9 mouse cellular contexts compared by ENCODE assay signal in genomic region chr1:74298996-74299395, GRCm38 (mm10). TPM values are rescaled to one million over a fixed set of nuclear protein-coding genes. Genes with fewer than 3 reads are reported as not detected.
DNase-seq lines count a peak whose midpoint lies in the region; ATAC-seq and TF ChIP-seq lines count a peak whose summit lies in the region.
"Had no signal": no experiment of that assay in that cellular context is flagged by ENCODE, and none has a peak within 500 bp of the region (broad histone marks: within the 10 kb centered on the region; RNA-seq: fewer than 3 reads in every experiment).

No protein-coding gene starts in this region.

- no peak overlapping the region for H3K9ac ChIP-seq in kidney, postnatal 0 days (ENCODE audit: low read depth, low read length)
- peak overlapping the region; percentile 48 for H3K9ac ChIP-seq in lung, embryonic 16.5 days (ENCODE audit: low read length)

- H3K4me1 ChIP-seq in kidney, postnatal 0 days (replicated peaks; ENCODE audit: insufficient read depth, low read length) = peaks cover 61% of the 10 kb centered on the region
- peaks cover 80% of the 10 kb centered on the region for H3K4me1 ChIP-seq in lung, embryonic 16.5 days (replicated peaks; ENCODE audit: control insufficient read depth, insufficient read depth, low read length)

- H3K4me2 ChIP-seq in kidney, postnatal 0 days (ENCODE audit: low read length) = no peak overlapping the region
- no peak overlapping the region for H3K4me2 ChIP-seq in lung, embryonic 16.5 days (ENCODE audit: low read depth, low read length)

- no peaks in the 10 kb centered on the region for H3K36me3 ChIP-seq in kidney, postnatal 0 days (ENCODE audit: insufficient read depth, low read length)
- no peaks in the 10 kb centered on the region for H3K36me3 ChIP-seq in lung, embryonic 16.5 days (ENCODE audit: control insufficient read depth, insufficient read depth, low read length)

- no peaks in the 10 kb centered on the region for H3K27me3 ChIP-seq in kidney, postnatal 0 days (ENCODE audit: insufficient read depth, low read length)
- H3K27me3 ChIP-seq in lung, embryonic 16.5 days (ENCODE audit: control insufficient read depth, insufficient read depth, low read depth, low read length) = no peaks in the 10 kb centered on the region
- H3K27me3 ChIP-seq: Patski had no signal

- 0 out of 2 replicates have a peak overlapping the region, but pooled peaks have one; percentile 13 for H3K27ac ChIP-seq in kidney, postnatal 0 days
- H3K27ac ChIP-seq in lung, embryonic 16.5 days (ENCODE audit: low read length) = peak overlapping the region; percentile 74

- ATAC-seq in kidney, postnatal 0 days (replicated peaks; ENCODE audit: low FRiP score, low read depth) = no peak
- no peak for ATAC-seq in lung, embryonic 16.5 days (ENCODE audit: low read depth)
- ATAC-seq: Patski had no signal

- no peak for DNase-seq in kidney, postnatal 0 days (ENCODE audit: low spot score)
- DNase-seq in kidney, postnatal 36 days = no peak
- DNase-seq in adrenal gland, postnatal 36 days = peak; percentile 61 to 69
- DNase-seq in gastrocnemius, postnatal 25 days = peak; percentile 81
- no peak for DNase-seq in thymus, postnatal 0 days (ENCODE audit: low spot score)
- no peak for DNase-seq in layer of hippocampus, adult 9-11 months
- DNase-seq in kidney, postnatal 25 days = no peak

- 53% methylated on average over 5 of the region's 5 CpGs for whole genome bisulfite sequencing in kidney, postnatal 0 days
- 60% methylated on average over 5 of the region's 5 CpGs for WGBS in lung, embryonic 16.5 days

- no peak for TF ChIP-seq CTCF in kidney, postnatal 0 days (IDR thresholded peaks at IDR 0.05; ENCODE audit: low read depth)

- no peak overlapping the region for H3K4me3 ChIP-seq in kidney, postnatal 0 days (replicated peaks; ENCODE audit: low read depth, low read length)
- no peak overlapping the region for H3K4me3 ChIP-seq in lung, embryonic 16.5 days (ENCODE audit: low read length)

- no peaks in the 10 kb centered on the region for H3K9me3 ChIP-seq in kidney, postnatal 0 days (replicated peaks; ENCODE audit: low read length)
- H3K9me3 ChIP-seq in lung, embryonic 16.5 days (ENCODE audit: control insufficient read depth, low read length) = no peaks in the 10 kb centered on the region

RNA-seq across cellular contexts. Expression of gene Tmbim1, which starts 6.4 kb away (rescaled TPM):
- polyA plus RNA-seq in kidney, postnatal 0 days (2015; fragmentation: Nextera tagmentation; extraction: Ambion mirVana) = 27.8 and 30.8 TPM in 2 replicates
- 100 to 1,000 TPM; 101 to 106 TPM for total RNA-seq in adrenal gland, postnatal 36 days (2021)
- 10 to 100 TPM; 28.5 to 36.6 TPM for total RNA-seq in gastrocnemius, postnatal 25 days (2021)
- polyA plus RNA-seq in lung, embryonic 16.5 days (2015; fragmentation: Nextera tagmentation; extraction: Ambion mirVana) = 57.9 and 63.0 TPM in 2 replicates
- polyA plus RNA-seq in thymus, postnatal 0 days (2015; fragmentation: Nextera tagmentation; extraction: Ambion mirVana) = 10.9 and 12.2 TPM in 2 replicates

RNA-seq across cellular contexts. Expression of gene Pnkd, which starts 14.3 kb away (rescaled TPM):
- 162 and 169 TPM in 2 replicates for polyA plus RNA-seq in kidney, postnatal 0 days (2015; fragmentation: Nextera tagmentation; extraction: Ambion mirVana)
- 10 to 100 TPM; 72.5 to 80.8 TPM for total RNA-seq in adrenal gland, postnatal 36 days (2021)
- total RNA-seq in gastrocnemius, postnatal 25 days (2021) = 10 to 100 TPM; 56.7 to 58.0 TPM
- polyA plus RNA-seq in lung, embryonic 16.5 days (2015; fragmentation: Nextera tagmentation; extraction: Ambion mirVana) = 123 and 126 TPM in 2 replicates
- 84.9 and 93.3 TPM in 2 replicates for polyA plus RNA-seq in thymus, postnatal 0 days (2015; fragmentation: Nextera tagmentation; extraction: Ambion mirVana)

RNA-seq across cellular contexts. Expression of gene Aamp, which starts 14.5 kb away (rescaled TPM):
- polyA plus RNA-seq in kidney, postnatal 0 days (2015; fragmentation: Nextera tagmentation; extraction: Ambion mirVana) = 248 and 264 TPM in 2 replicates
- total RNA-seq in adrenal gland, postnatal 36 days (2021) = 100 to 1,000 TPM; 174 to 190 TPM
- 10 to 100 TPM; 63.6 to 65.8 TPM for total RNA-seq in gastrocnemius, postnatal 25 days (2021)
- 252 and 267 TPM in 2 replicates for polyA plus RNA-seq in lung, embryonic 16.5 days (2015; fragmentation: Nextera tagmentation; extraction: Ambion mirVana)
- 195 and 200 TPM in 2 replicates for polyA plus RNA-seq in thymus, postnatal 0 days (2015; fragmentation: Nextera tagmentation; extraction: Ambion mirVana)

RNA-seq across cellular contexts. Expression of gene Gpbar1, which starts 20.6 kb away (rescaled TPM):
- polyA plus RNA-seq in kidney, postnatal 0 days (2015; fragmentation: Nextera tagmentation; extraction: Ambion mirVana) = 1.0 and 1.7 TPM in 2 replicates
- total RNA-seq in adrenal gland, postnatal 36 days (2021) = not detected
- not detected for total RNA-seq in gastrocnemius, postnatal 25 days (2021)
- 0.19 and 0.40 TPM in 2 replicates for polyA plus RNA-seq in lung, embryonic 16.5 days (2015; fragmentation: Nextera tagmentation; extraction: Ambion mirVana)
- 0.35 and 0.92 TPM in 2 replicates for polyA plus RNA-seq in thymus, postnatal 0 days (2015; fragmentation: Nextera tagmentation; extraction: Ambion mirVana)

Comparison
In these comparisons a context has a peak if more than half of its experiments do, and no peak if none do; other contexts are left out.
1. DNase-seq: peak in adrenal gland, postnatal 36 days (2 of 2) and gastrocnemius, postnatal 25 days (single experiment); none in kidney, postnatal 0 days (single experiment), kidney, postnatal 36 days (0 of 2), thymus, postnatal 0 days (single experiment), layer of hippocampus, adult 9-11 months (single experiment) and kidney, postnatal 25 days (0 of 2).